Mouse (Mus musculus): ENCODE measurements around the gene Gpc2. TPM values are rescaled to one million over a fixed set of nuclear protein-coding genes. Genes with fewer than 3 reads are reported as not detected.

Gene Gpc2
- polyA plus RNA-seq, 1 experiment, result 4.4 TPM

DNA sequence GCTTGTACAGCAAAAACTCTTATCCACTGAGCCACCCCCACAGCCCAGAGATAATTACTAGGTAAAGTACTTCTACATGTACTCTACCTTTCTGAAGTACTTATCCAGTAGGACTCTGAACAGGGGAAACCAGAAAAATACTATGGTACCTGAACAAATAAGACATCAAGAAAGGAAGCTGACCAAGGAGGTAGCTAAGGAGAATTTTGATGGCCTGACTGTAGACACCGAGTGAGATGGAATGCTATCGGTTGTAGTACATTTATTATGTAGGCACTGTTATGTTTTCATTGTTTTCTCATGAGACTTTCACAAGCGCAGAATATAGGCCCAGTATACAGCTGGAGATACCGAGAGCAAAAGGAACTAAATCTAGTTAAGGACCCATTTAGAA, 22.2 kb downstream of the Gpc2 start:
- peaks cover 16% of the 10 kb centered on the region for H3K4me1 ChIP-seq (ENCODE audit: control insufficient read depth, insufficient read depth, insufficient read length)
- H3K36me3 ChIP-seq (ENCODE audit: control insufficient read depth, insufficient read depth, low read length), result peaks cover 26% of the 10 kb centered on the region
- peak overlapping the region; percentile 81 for H3K27ac ChIP-seq (ENCODE audit: insufficient read depth, low read length)
- no peaks in the 10 kb centered on the region for H3K27me3 ChIP-seq (ENCODE audit: control insufficient read depth, insufficient read depth, low read length)
- DNase-seq (ENCODE audit: low read depth in 1 of 2, low spot score in 2 of 2), result no peak
- H3K4me3 ChIP-seq (ENCODE audit: extremely low read depth, insufficient read depth, insufficient read length), result no peak overlapping the region
- TF ChIP-seq CTCF (IDR thresholded peaks at IDR 0.05; ENCODE audit: extremely low read depth, insufficient read depth, insufficient read length, insufficient replicate concordance) (no peak), POLR2A (IDR thresholded peaks at IDR 0.05; ENCODE audit: low read depth, low read length) (no peak)
- 68% methylated on average over 4 of the region's 4 CpGs for WGBS

GRCm38 (mm10) chr5:138256966-138257584, 22.7 kb downstream of the Gpc2 start:
- WGBS, result 20% methylated on average over 10 of the region's 10 CpGs
- peak in 1 of 2 experiments; percentile 55 for DNase-seq (ENCODE audit: low read depth in 1 of 2, low spot score in 2 of 2)
- H3K4me1 ChIP-seq (ENCODE audit: control insufficient read depth, insufficient read depth, insufficient read length), result peaks cover 11% of the 10 kb centered on the region
- no peaks in the 10 kb centered on the region for H3K27me3 ChIP-seq (ENCODE audit: control insufficient read depth, insufficient read depth, low read length)
- TF ChIP-seq CTCF (IDR thresholded peaks at IDR 0.05; ENCODE audit: extremely low read depth, insufficient read depth, insufficient read length, insufficient replicate concordance) (no peak), POLR2A (IDR thresholded peaks at IDR 0.05; ENCODE audit: low read depth, low read length) (no peak)
- H3K36me3 ChIP-seq (ENCODE audit: control insufficient read depth, insufficient read depth, low read length), result peaks cover 26% of the 10 kb centered on the region
- H3K4me3 ChIP-seq (ENCODE audit: extremely low read depth, insufficient read depth, insufficient read length), result no peak overlapping the region; the same call in 1 of the 2 replicates
- peak overlapping the region; percentile 81 for H3K27ac ChIP-seq (ENCODE audit: insufficient read depth, low read length)

- H3K4me3 ChIP-seq (ENCODE audit: extremely low read depth, insufficient read depth, insufficient read length), result peak overlapping the region; percentile 70
- peaks cover 20% of the 10 kb centered on the region for H3K36me3 ChIP-seq (ENCODE audit: control insufficient read depth, insufficient read depth, low read length)
- H3K4me1 ChIP-seq (ENCODE audit: control insufficient read depth, insufficient read depth, insufficient read length), result peaks cover 11% of the 10 kb centered on the region
- H3K27ac ChIP-seq (ENCODE audit: insufficient read depth, low read length), result peak overlapping the region; percentile 78
- whole genome bisulfite sequencing, result 8% methylated on average over 7 of the region's 7 CpGs
- H3K27me3 ChIP-seq (ENCODE audit: control insufficient read depth, insufficient read depth, low read length), result no peaks in the 10 kb centered on the region
- DNase-seq (ENCODE audit: low read depth in 1 of 2, low spot score in 2 of 2), result no peak
- TF ChIP-seq CTCF (IDR thresholded peaks at IDR 0.05; ENCODE audit: extremely low read depth, insufficient read depth, insufficient read length, insufficient replicate concordance) (no peak), POLR2A (IDR thresholded peaks at IDR 0.05; ENCODE audit: low read depth, low read length) (no peak)
Measured at GRCm38 (mm10) chr5:138256094-138256467, 23.7 kb downstream of the Gpc2 start.

DNA sequence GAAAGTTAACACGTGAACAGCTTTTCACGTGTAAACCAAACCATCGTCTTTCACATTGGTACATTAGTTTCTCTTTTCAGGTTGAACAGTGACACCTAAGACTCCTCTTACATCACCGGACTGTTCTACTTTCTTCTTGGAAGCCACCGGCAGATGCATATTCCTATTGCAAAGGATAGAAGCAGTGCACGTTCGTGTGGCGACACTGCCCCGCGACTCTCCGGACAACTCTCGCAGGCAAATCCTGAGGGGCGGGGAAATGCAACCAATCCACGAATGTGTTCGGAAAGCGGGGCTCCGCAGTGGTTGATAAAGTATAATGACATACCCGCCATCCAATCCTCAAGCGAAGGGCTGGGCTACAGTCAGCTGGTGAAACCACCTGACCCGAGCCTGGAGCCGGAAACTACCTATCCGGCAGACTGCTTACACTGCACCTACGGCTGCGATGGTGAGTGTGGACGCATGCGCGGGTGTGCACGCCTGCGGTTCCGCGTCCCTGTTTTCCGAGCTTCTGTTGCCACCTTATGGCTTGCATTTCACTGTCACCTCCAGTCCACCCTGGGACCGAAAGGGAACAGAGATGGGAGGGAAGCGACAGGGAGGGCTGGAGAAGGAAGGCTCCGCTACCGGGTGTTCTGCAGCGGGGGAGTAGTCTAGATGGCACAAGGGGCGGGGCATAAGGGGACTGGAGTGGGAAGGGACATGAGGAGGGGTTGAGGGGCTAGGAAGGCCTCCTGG, 24.3 kb downstream of the Gpc2 start, which contains the start of gene Lamtor4:
Lamtor4 (plus strand) TSS at position 130 of the 741 bp plus-strand sequence.
- TF ChIP-seq CTCF (IDR thresholded peaks at IDR 0.05; ENCODE audit: extremely low read depth, insufficient read depth, insufficient read length, insufficient replicate concordance), result peak; percentile 12; the same call in 1 of the 2 replicates
- peak; percentile 91 for TF ChIP-seq POLR2A (IDR thresholded peaks at IDR 0.05; ENCODE audit: low read depth, low read length)
- H3K27me3 ChIP-seq (ENCODE audit: control insufficient read depth, insufficient read depth, low read length), result no peaks in the 10 kb centered on the region
- H3K36me3 ChIP-seq (ENCODE audit: control insufficient read depth, insufficient read depth, low read length), result peaks cover 17% of the 10 kb centered on the region
- under 1% methylated on average over 38 of the region's 38 CpGs for WGBS
- peaks cover 11% of the 10 kb centered on the region for H3K4me1 ChIP-seq (ENCODE audit: control insufficient read depth, insufficient read depth, insufficient read length)
- H3K4me3 ChIP-seq (ENCODE audit: extremely low read depth, insufficient read depth, insufficient read length), result peak within 1 kb of the TSS; percentile 70
- peak; percentile 93 for DNase-seq (ENCODE audit: low read depth in 1 of 2, low spot score in 2 of 2)
- H3K27ac ChIP-seq (ENCODE audit: insufficient read depth, low read length), result peak within 1 kb of the TSS; percentile 78

DNA sequence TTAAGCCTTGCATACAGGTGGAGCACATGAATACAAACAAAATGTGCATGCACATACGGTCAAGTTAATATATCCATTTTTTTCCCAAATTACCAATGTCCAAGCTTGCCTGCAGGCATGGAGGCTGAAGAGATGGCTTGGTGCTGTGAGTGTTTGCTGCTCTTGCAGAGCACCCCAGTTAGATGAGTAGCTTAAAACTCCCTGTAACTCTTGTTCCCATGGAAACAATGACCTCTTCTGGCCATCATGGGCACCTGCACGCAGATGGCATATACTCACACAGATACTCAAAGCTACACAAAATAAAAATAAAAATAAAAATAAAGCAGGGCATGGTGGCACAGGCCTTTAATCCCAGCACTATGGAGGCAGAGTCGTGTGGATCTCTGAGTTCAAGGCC, 26.7 kb downstream of the Gpc2 start:
- no peak for TF ChIP-seq POLR2A (IDR thresholded peaks at IDR 0.05; ENCODE audit: low read depth, low read length)
- TF ChIP-seq CTCF (IDR thresholded peaks at IDR 0.05; ENCODE audit: extremely low read depth, insufficient read depth, insufficient read length, insufficient replicate concordance), result no peak
- 94% methylated on average over 3 of the region's 3 CpGs for WGBS
- H3K4me3 ChIP-seq (ENCODE audit: extremely low read depth, insufficient read depth, insufficient read length), result no peak overlapping the region

DNA sequence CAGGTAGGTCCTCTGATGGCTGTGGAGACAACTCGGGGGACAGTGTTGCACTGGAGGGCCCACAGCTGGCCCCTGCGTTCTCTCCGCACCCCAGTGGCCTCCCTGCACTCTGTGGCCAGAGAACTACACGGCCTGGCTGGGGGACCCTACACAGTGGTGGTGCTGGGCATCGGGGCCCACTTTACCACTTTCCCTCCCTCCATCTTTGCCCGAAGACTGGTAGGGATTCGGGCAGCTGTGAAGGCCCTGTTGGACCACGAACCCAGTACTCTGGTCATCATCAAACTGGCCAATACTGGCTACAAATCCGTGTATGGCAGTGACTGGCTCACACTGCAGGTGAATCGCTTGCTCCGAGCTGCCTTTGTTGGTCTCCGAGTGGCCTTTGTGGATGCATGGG, 28.7 kb downstream of the Gpc2 start:
- no peak overlapping the region for H3K4me3 ChIP-seq (ENCODE audit: extremely low read depth, insufficient read depth, insufficient read length)
- 86% methylated on average over 12 of the region's 12 CpGs for WGBS
- TF ChIP-seq POLR2A (IDR thresholded peaks at IDR 0.05; ENCODE audit: low read depth, low read length), result no peak
- no peak for TF ChIP-seq CTCF (IDR thresholded peaks at IDR 0.05; ENCODE audit: extremely low read depth, insufficient read depth, insufficient read length, insufficient replicate concordance)
- H3K4me1 ChIP-seq (ENCODE audit: control insufficient read depth, insufficient read depth, insufficient read length), result peaks cover 2% of the 10 kb centered on the region; the same call in 1 of the 2 replicates
- no peak overlapping the region for H3K27ac ChIP-seq (ENCODE audit: insufficient read depth, low read length)
- no peaks in the 10 kb centered on the region for H3K27me3 ChIP-seq (ENCODE audit: control insufficient read depth, insufficient read depth, low read length)
- no peaks in the 10 kb centered on the region for H3K36me3 ChIP-seq (ENCODE audit: control insufficient read depth, insufficient read depth, low read length)
- no peak for DNase-seq (ENCODE audit: low read depth in 1 of 2, low spot score in 2 of 2)

More for the DNA sequence above, 26.7 kb downstream of the Gpc2 start:
- H3K4me1 ChIP-seq (ENCODE audit: control insufficient read depth, insufficient read depth, insufficient read length), result peaks cover 11% of the 10 kb centered on the region
- no peaks in the 10 kb centered on the region for H3K27me3 ChIP-seq (ENCODE audit: control insufficient read depth, insufficient read depth, low read length)
- no peak overlapping the region for H3K27ac ChIP-seq (ENCODE audit: insufficient read depth, low read length)
- H3K36me3 ChIP-seq (ENCODE audit: control insufficient read depth, insufficient read depth, low read length), result no peaks in the 10 kb centered on the region
- no peak for DNase-seq (ENCODE audit: low read depth in 1 of 2, low spot score in 2 of 2)
